Mouse (Mus musculus): ENCODE measurements around the gene Vmn2r34. TPM values are rescaled to one million over a fixed set of nuclear protein-coding genes. Genes with fewer than 3 reads are reported as not detected.
"Not testable (repeated sequence)": the region's sequence is repeated elsewhere in the genome, so short reads cannot be mapped to it uniquely, and the experiment has no call there.

Vmn2r34 gene
- not detected in 2 replicates for polyA plus RNA-seq (2015; fragmentation: Nextera tagmentation; extraction: Ambion mirVana)

GRCm38 (mm10) chr7:7689413-7689812 is at the start of gene Vmn2r34:
Gene Vmn2r34 (minus strand): TSS chr7:7689513.
- H3K9me3 ChIP-seq; H3K9ac ChIP-seq; H3K36me3 ChIP-seq; H3K27me3 ChIP-seq (replicated peaks); ATAC-seq; H3K27ac ChIP-seq; H3K4me2 ChIP-seq (replicated peaks); H3K4me3 ChIP-seq (replicated peaks); H3K4me1 ChIP-seq (replicated peaks): not testable (repeated sequence)
- 56% methylated on average over 2 of the region's 2 CpGs for WGBS

GRCm38 (mm10) chr7:7674032-7674431 is 15.3 kb downstream of the Vmn2r34 start:
- ATAC-seq, H3K9me3 ChIP-seq, H3K27ac ChIP-seq: not testable (repeated sequence)

More at GRCm38 (mm10) chr7:7674032-7674431, 15.3 kb downstream of the Vmn2r34 start:
- not testable (repeated sequence) for H3K4me3 ChIP-seq (replicated peaks); H3K36me3 ChIP-seq; H3K4me2 ChIP-seq (replicated peaks); H3K4me1 ChIP-seq (replicated peaks); H3K9ac ChIP-seq; H3K27me3 ChIP-seq (replicated peaks)
- WGBS = 93% methylated on average over 2 of the region's 2 CpGs

Other genes with a start within 250 kb of the Vmn2r34 start
- not detected in 2 replicates for gene Vmn2r32, start 209.5 kb downstream of the Vmn2r34 start, polyA plus RNA-seq (2015; fragmentation: Nextera tagmentation; extraction: Ambion mirVana)
- not detected in 2 replicates for gene Vmn2r33, start 122.7 kb downstream of the Vmn2r34 start, polyA plus RNA-seq (2015; fragmentation: Nextera tagmentation; extraction: Ambion mirVana)
- gene Vmn2r35, start 130.4 kb upstream of the Vmn2r34 start, polyA plus RNA-seq (2015; fragmentation: Nextera tagmentation; extraction: Ambion mirVana) = not detected in 2 replicates
- gene Vmn2r36, start 213.0 kb upstream of the Vmn2r34 start, polyA plus RNA-seq (2015; fragmentation: Nextera tagmentation; extraction: Ambion mirVana) = not detected in 2 replicates